Mouse (Mus musculus): ENCODE data around the gene Phf5a. TPM values are rescaled to one million over a fixed set of nuclear protein-coding genes. Genes with fewer than 3 reads are reported as not detected.

The Phf5a gene
- polyA plus RNA-seq, 1 experiment from 2014 or later: 252 TPM

DNA sequence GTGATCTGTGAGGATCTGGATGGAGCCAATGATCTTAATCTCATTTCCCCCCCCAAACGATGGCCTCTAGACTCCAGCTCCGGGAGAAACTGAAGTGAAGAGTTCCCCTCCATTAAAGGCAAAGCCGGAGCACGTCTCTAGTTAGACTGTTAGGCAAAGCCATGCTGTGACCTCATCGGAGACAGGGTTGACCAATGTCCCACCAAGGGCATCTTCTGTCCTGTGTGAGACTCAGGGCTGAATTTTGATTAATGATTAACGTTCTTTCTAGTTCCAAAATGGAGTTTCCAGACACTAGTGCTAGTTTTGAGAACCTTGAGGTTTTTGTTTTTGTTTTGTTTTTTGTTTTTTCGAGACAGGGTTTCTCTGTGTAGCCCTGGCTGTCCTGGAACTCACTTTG, 18.6 kb downstream of the Phf5a start:
- no peaks in the 10 kb centered on the region for H3K27me3 ChIP-seq (ENCODE audit: low read depth, poor library complexity, severe bottlenecking)
- peaks cover 24% of the 10 kb centered on the region for H3K4me1 ChIP-seq
- H3K36me3 ChIP-seq: peaks cover 68% of the 10 kb centered on the region
- DNase-seq (ENCODE audit: low spot score): no peak
- no peak overlapping the region for H3K27ac ChIP-seq (replicated peaks)
- H3K4me3 ChIP-seq: no peak overlapping the region
- WGBS: 89% methylated on average over 7 of the region's 7 CpGs
- no peaks in the 10 kb centered on the region for H3K9me3 ChIP-seq (replicated peaks)

- H3K4me3 ChIP-seq: no peak overlapping the region
- no peaks in the 10 kb centered on the region for H3K27me3 ChIP-seq (ENCODE audit: low read depth, poor library complexity, severe bottlenecking)
- no peaks in the 10 kb centered on the region for H3K9me3 ChIP-seq (replicated peaks)
- WGBS: 94% methylated on average over 9 of the region's 9 CpGs
- H3K27ac ChIP-seq (replicated peaks): no peak overlapping the region
- no peak for DNase-seq (ENCODE audit: low spot score)
- peaks cover 24% of the 10 kb centered on the region for H3K4me1 ChIP-seq
- peaks cover 74% of the 10 kb centered on the region for H3K36me3 ChIP-seq
Observed at GRCm38 (mm10) chr15:81852411-81853000, 19.2 kb downstream of the Phf5a start.

DNA sequence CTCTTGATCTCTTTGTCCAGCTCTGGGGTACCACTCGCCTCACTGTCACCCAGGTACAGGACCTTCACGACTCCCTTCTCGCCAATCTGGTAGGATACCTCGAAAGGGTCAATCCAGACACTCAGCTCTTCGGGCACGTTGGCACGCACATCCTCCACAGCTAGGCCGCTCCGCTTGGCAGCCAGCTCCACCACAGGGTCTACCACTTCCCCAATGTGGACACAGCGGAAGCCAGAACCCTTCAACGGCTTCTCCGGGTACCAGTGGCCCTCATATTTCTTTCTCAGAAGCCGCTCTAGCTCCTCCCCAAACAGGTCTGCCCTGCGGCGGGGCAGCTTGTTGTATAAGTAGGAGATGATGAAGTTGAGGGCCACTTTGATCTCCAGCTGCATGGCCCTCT, 20.3 kb downstream of the Phf5a start:
- Histone ChIP-seq H3K9me3 (replicated peaks) (no peaks in the 10 kb centered on the region), H3K4me1 (peaks cover 15% of the 10 kb centered on the region), H3K4me3 (no peak overlapping the region), H3K27ac (replicated peaks) (no peak overlapping the region), H3K36me3 (peaks cover 81% of the 10 kb centered on the region), H3K27me3 (ENCODE audit: low read depth, poor library complexity, severe bottlenecking) (no peaks in the 10 kb centered on the region)
- DNase-seq (ENCODE audit: low spot score): no peak
- WGBS: 97% methylated on average over 15 of the region's 15 CpGs

DNA sequence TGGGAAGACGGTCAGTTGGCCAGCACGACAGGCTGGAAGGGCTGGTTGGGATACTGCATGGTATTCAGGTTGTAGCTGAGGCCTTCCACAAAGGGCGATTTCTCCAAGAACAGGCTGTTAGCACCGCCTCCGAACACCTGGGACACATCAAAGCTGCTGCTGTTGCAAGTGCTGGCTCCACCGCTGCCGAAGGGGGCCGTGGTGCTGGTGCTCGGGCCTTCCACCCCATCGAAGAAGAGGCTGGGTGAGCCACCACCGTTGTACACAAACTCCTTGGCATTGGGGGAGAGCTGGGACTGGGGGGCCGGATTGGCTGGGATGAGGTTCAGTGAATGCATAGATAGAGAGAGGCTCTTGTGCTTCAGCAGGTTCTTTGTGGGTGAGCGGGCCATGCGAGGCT, 21.0 kb downstream of the Phf5a start:
- H3K4me1 ChIP-seq: peaks cover 11% of the 10 kb centered on the region
- H3K9me3 ChIP-seq (replicated peaks): no peaks in the 10 kb centered on the region
- DNase-seq (ENCODE audit: low spot score): no peak
- no peak overlapping the region for H3K4me3 ChIP-seq
- no peak overlapping the region for H3K27ac ChIP-seq (replicated peaks)
- H3K36me3 ChIP-seq: peaks cover 81% of the 10 kb centered on the region
- no peaks in the 10 kb centered on the region for H3K27me3 ChIP-seq (ENCODE audit: low read depth, poor library complexity, severe bottlenecking)
- 90% methylated on average over 14 of the region's 14 CpGs for WGBS

GRCm38 (mm10) chr15:81849104-81849503, 22.6 kb downstream of the Phf5a start:
- DNase-seq (ENCODE audit: low spot score): no peak
- H3K4me1 ChIP-seq: 0 out of 2 replicates have a peak, but pooled peaks cover 7% of the 10 kb centered on the region
- H3K9me3 ChIP-seq (replicated peaks): no peaks in the 10 kb centered on the region
- 87% methylated on average over 9 of the region's 9 CpGs for WGBS
- H3K27me3 ChIP-seq (ENCODE audit: low read depth, poor library complexity, severe bottlenecking): no peaks in the 10 kb centered on the region
- H3K4me3 ChIP-seq: no peak overlapping the region
- H3K36me3 ChIP-seq: peaks cover 69% of the 10 kb centered on the region
- no peak overlapping the region for H3K27ac ChIP-seq (replicated peaks)

GRCm38 (mm10) chr15:81848301-81848700, 23.4 kb downstream of the Phf5a start:
- peaks cover 61% of the 10 kb centered on the region for H3K36me3 ChIP-seq
- no peaks in the 10 kb centered on the region for H3K9me3 ChIP-seq (replicated peaks)
- H3K27me3 ChIP-seq (ENCODE audit: low read depth, poor library complexity, severe bottlenecking): no peaks in the 10 kb centered on the region
- DNase-seq (ENCODE audit: low spot score): peak; percentile 41
- no peak overlapping the region for H3K4me3 ChIP-seq
- no peak overlapping the region for H3K27ac ChIP-seq (replicated peaks)
- H3K4me1 ChIP-seq: 0 out of 2 replicates have a peak, but pooled peaks cover 7% of the 10 kb centered on the region
- WGBS: 51% methylated on average over 7 of the region's 7 CpGs

DNA sequence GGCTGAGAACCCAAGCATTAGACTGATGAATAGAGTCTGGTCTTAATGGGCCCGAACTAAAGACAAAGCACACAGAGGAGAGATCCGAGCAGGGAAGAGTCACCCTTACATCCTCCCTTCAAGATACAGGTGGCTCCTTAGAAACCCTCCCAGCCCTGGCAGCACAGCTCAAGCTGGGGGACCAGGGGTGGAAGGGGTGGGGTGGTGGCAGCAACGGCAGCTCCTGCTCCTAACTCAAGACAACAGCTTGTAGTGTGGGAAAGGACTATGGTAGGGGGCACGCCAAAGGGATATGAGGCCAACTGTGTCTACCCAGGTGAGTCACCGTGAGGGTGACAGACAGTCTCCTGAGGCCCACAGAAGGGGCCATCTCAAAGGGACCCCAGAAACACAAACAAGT, 23.9 kb downstream of the Phf5a start:
- no peak overlapping the region for H3K27ac ChIP-seq (replicated peaks)
- WGBS: 91% methylated on average over 5 of the region's 5 CpGs
- H3K9me3 ChIP-seq (replicated peaks): no peaks in the 10 kb centered on the region

DNA sequence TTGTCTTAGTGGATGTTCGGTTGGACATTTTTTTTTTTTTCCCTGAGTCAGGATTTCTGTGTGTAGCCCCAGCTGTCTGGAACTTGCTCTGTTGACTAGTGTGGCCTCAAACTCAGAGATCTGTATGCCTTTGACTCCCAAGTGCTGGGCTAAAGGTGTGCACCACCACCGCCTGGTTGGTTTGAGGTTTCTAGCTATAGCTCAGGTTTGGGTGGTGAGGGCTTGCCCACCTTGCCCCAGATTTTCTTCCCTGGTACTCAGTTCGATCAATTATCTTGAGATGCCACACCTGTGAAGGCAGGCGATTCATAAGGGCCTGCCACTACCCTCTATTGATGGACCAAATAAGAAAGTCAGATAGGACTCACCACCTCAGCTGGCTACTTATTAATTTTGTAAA, 24.6 kb downstream of the Phf5a start:
- 92% methylated on average over 4 of the region's 4 CpGs for WGBS
- Histone ChIP-seq H3K27me3 (ENCODE audit: low read depth, poor library complexity, severe bottlenecking) (no peaks in the 10 kb centered on the region), H3K9me3 (replicated peaks) (no peaks in the 10 kb centered on the region), H3K27ac (replicated peaks) (no peak overlapping the region), H3K4me3 (no peak overlapping the region), H3K36me3 (peaks cover 50% of the 10 kb centered on the region), H3K4me1 (0 out of 2 replicates have a peak, but pooled peaks cover 7% of the 10 kb centered on the region)
- DNase-seq (ENCODE audit: low spot score): no peak

More for the DNA sequence above, 23.9 kb downstream of the Phf5a start:
- Histone ChIP-seq H3K27me3 (ENCODE audit: low read depth, poor library complexity, severe bottlenecking) (no peaks in the 10 kb centered on the region), H3K4me3 (no peak overlapping the region), H3K4me1 (0 out of 2 replicates have a peak, but pooled peaks cover 7% of the 10 kb centered on the region), H3K36me3 (peaks cover 57% of the 10 kb centered on the region)
- DNase-seq (ENCODE audit: low spot score): no peak

DNA sequence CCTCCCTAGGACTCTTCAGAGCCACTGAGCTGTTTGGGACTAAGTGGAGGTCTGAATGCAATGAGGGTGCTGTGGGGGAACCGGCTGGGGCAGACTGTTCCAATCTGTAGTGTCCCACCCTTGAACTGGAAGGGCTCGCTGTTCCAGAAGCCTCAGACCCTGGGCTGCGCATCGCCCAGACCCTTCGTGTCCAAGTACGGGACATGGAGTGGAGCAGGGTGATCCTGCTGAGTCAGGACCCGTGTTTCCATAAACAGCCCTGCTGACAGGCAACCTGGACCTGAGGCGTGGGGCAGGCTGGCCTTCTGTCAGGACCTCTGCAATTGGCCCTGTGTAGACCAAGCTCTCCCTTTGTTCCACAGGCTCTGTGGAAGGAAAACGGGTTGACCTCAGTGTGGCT, 25.0 kb downstream of the Phf5a start:
- no peaks in the 10 kb centered on the region for H3K27me3 ChIP-seq (ENCODE audit: low read depth, poor library complexity, severe bottlenecking)
- DNase-seq (ENCODE audit: low spot score): no peak
- WGBS: 89% methylated on average over 9 of the region's 9 CpGs
- H3K27ac ChIP-seq (replicated peaks): no peak overlapping the region
- no peak overlapping the region for H3K4me3 ChIP-seq
- peaks cover 46% of the 10 kb centered on the region for H3K36me3 ChIP-seq
- no peaks in the 10 kb centered on the region for H3K9me3 ChIP-seq (replicated peaks)
- H3K4me1 ChIP-seq: 0 out of 2 replicates have a peak, but pooled peaks cover 7% of the 10 kb centered on the region

DNA sequence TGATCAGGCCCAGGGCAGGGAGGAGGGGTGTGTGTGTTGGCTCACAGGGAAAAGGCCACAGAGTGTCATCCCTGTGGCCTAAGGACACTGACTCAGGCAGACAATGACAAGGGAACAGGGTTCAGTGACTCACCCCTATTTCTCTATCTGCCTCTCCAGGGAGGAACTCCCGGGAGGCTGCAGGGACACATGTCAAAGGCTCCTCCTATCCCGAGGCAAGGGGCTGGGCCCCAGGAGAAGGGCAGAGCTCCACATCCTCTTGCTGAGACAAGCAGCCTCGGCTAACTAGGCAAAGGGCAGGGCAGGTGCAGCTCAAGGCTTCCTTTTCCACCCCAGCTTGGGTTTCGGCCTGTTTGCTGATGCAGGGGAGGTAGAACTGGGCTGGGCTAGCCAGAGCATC, 26.0 kb downstream of the Phf5a start:
- no peak overlapping the region for H3K27ac ChIP-seq (replicated peaks)
- no peaks in the 10 kb centered on the region for H3K27me3 ChIP-seq (ENCODE audit: low read depth, poor library complexity, severe bottlenecking)
- DNase-seq (ENCODE audit: low spot score): no peak
- H3K4me3 ChIP-seq: no peak overlapping the region
- no peaks in the 10 kb centered on the region for H3K9me3 ChIP-seq (replicated peaks)
- H3K4me1 ChIP-seq: 0 out of 2 replicates have a peak, but pooled peaks cover 7% of the 10 kb centered on the region
- H3K36me3 ChIP-seq: peaks cover 36% of the 10 kb centered on the region
- 43% methylated on average over 4 of the region's 4 CpGs for WGBS

- H3K27ac ChIP-seq (replicated peaks): no peak overlapping the region
- no peak overlapping the region for H3K4me3 ChIP-seq
- 0 out of 2 replicates have a peak, but pooled peaks cover 7% of the 10 kb centered on the region for H3K4me1 ChIP-seq
- H3K9me3 ChIP-seq (replicated peaks): no peaks in the 10 kb centered on the region
- WGBS: 81% methylated on average over 5 of the region's 5 CpGs
- no peaks in the 10 kb centered on the region for H3K27me3 ChIP-seq (ENCODE audit: low read depth, poor library complexity, severe bottlenecking)
- peaks cover 30% of the 10 kb centered on the region for H3K36me3 ChIP-seq
- no peak for DNase-seq (ENCODE audit: low spot score)
Observed at GRCm38 (mm10) chr15:81845033-81845625, 26.6 kb downstream of the Phf5a start.

- Histone ChIP-seq H3K36me3 (peaks cover 6% of the 10 kb centered on the region), H3K27ac (replicated peaks) (no peak overlapping the region), H3K4me1 (peaks cover 7% of the 10 kb centered on the region; the same call in 1 of the 2 replicates), H3K27me3 (ENCODE audit: low read depth, poor library complexity, severe bottlenecking) (peaks cover 7% of the 10 kb centered on the region; the same call in 1 of the 2 replicates), H3K9me3 (replicated peaks) (no peaks in the 10 kb centered on the region), H3K4me3 (no peak overlapping the region)
- DNase-seq (ENCODE audit: low spot score): no peak
- 88% methylated on average over 7 of the region's 7 CpGs for WGBS
Observed at GRCm38 (mm10) chr15:81842275-81842674, 29.4 kb downstream of the Phf5a start.

DNA sequence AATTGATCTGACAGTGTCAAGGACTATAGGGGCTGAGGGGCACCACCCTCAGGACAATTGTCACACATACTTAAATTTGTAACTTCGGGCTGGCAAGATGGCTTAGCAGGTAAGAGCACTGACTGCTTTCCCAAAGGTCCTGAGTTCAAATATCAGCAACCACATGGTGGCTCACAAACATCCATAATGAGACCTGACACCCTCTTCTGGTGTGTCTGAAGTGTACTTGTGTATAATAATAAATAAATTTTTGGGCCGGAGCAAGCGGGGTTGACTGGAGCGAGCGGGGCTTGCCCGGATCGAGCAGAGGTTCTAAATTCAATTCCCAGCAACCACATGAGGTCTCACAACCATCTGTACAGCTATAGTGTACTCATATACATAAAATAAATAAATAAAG, 31.4 kb downstream of the Phf5a start:
- Histone ChIP-seq H3K9me3 (replicated peaks) (no peaks in the 10 kb centered on the region), H3K27ac (replicated peaks) (no peak overlapping the region), H3K4me3 (no peak overlapping the region), H3K27me3 (ENCODE audit: low read depth, poor library complexity, severe bottlenecking) (peaks cover 27% of the 10 kb centered on the region), H3K4me1 (peaks cover 17% of the 10 kb centered on the region), H3K36me3 (no peaks in the 10 kb centered on the region)
- DNase-seq (ENCODE audit: low spot score): no peak
- WGBS: 89% methylated on average over 7 of the region's 7 CpGs

Measured in midbrain, embryonic 10.5 days (tissue).